Comparison of ENCODE assay signal across 12 mouse cellular contexts in the genomic region with DNA sequence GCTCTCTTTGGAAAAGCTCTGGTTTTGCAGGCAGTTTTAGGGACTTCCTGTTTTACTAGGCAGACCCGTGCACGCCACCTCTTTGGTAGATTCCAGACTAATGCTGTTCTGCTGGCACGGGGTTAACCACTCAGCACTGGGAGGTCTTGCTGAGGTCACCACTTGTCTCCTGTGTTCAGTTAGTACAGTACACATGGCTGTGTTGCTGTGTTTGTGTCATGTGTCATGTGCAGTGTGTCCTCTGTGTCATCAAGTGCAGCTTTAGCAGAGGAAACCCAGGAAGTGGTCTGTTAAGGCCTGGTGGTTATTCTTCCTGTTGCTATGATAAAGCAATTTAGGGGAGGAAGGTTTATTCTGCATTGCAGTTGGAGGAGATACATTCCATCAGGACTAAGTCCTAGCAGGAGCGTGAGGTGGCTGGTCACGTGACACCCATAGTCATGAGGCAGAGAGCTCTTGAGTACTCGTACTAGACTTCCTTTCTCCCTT. TPM values are rescaled to one million over a fixed set of nuclear protein-coding genes. Genes with fewer than 3 reads are reported as not detected.
DNase-seq lines count a peak whose midpoint lies in the region; ATAC-seq and TF ChIP-seq lines count a peak whose summit lies in the region.
"Had no signal": no experiment of that assay in that cellular context is flagged by ENCODE, and none has a peak within 500 bp of the region (broad histone marks: within the 10 kb centered on the region; RNA-seq: fewer than 3 reads in every experiment).

No protein-coding gene starts in this region.

- no peak for TF ChIP-seq POLR2A in lung, adult 2 months (IDR thresholded peaks at IDR 0.05; ENCODE audit: borderline replicate concordance, extremely low read depth, low read depth, low read length)

- H3K9me3 ChIP-seq in heart, embryonic 15.5 days (replicated peaks), result no peaks in the 10 kb centered on the region
- H3K9me3 ChIP-seq in neural tube, embryonic 15.5 days (replicated peaks), result no peaks in the 10 kb centered on the region
- no peaks in the 10 kb centered on the region for H3K9me3 ChIP-seq in forebrain, embryonic 12.5 days
- H3K9me3 ChIP-seq: hindbrain, embryonic 10.5 days; neural tube, embryonic 12.5 days had no signal

- DNase-seq in lung, adult 18-20 months, result peak; percentile 35 to 44
- no peak for DNase-seq in lung, adult 2 months
- peak; percentile 43 to 53 for DNase-seq in lung, postnatal 4 days
- DNase-seq in thymus, postnatal 36 days, result peak; percentile 41 to 43
- no peak for DNase-seq in layer of hippocampus, adult 11-12 months (ENCODE audit: low spot score)
- DNase-seq: layer of hippocampus, postnatal 36 days had no signal

- 32% methylated on average over 6 of the region's 6 CpGs for WGBS in lung, adult 2 months
- 34% methylated on average over 6 of the region's 6 CpGs for WGBS in heart, embryonic 15.5 days
- 83% methylated on average over 6 of the region's 6 CpGs for WGBS in neural tube, embryonic 15.5 days
- WGBS in forebrain, embryonic 12.5 days, result 79% methylated on average over 6 of the region's 6 CpGs

- no peaks in the 10 kb centered on the region for H3K27me3 ChIP-seq in heart, embryonic 15.5 days
- H3K27me3 ChIP-seq in neural tube, embryonic 15.5 days (replicated peaks), result no peaks in the 10 kb centered on the region
- no peaks in the 10 kb centered on the region for H3K27me3 ChIP-seq in forebrain, embryonic 12.5 days
- H3K27me3 ChIP-seq: neural tube, embryonic 12.5 days; Patski had no signal

- H3K27ac ChIP-seq in heart, embryonic 15.5 days, result peak overlapping the region; percentile 31; the same call in 1 of the 2 replicates
- H3K27ac ChIP-seq in neural tube, embryonic 15.5 days (replicated peaks), result no peak overlapping the region
- no peak overlapping the region for H3K27ac ChIP-seq in forebrain, embryonic 12.5 days
- H3K27ac ChIP-seq: hindbrain, embryonic 10.5 days; neural tube, embryonic 12.5 days had no signal

- H3K4me1 ChIP-seq in lung, adult 2 months (ENCODE audit: control insufficient read depth, insufficient read depth, low read length), result peaks cover 4% of the 10 kb centered on the region
- H3K4me1 ChIP-seq in heart, embryonic 15.5 days (replicated peaks), result peaks cover 12% of the 10 kb centered on the region
- no peaks in the 10 kb centered on the region for H3K4me1 ChIP-seq in neural tube, embryonic 15.5 days
- H3K4me1 ChIP-seq in forebrain, embryonic 12.5 days, result no peaks in the 10 kb centered on the region
- H3K4me1 ChIP-seq: hindbrain, embryonic 10.5 days; neural tube, embryonic 12.5 days had no signal

- H3K9ac ChIP-seq in heart, embryonic 15.5 days, result no peak overlapping the region
- H3K9ac ChIP-seq in neural tube, embryonic 15.5 days (replicated peaks), result no peak overlapping the region
- H3K9ac ChIP-seq in forebrain, embryonic 12.5 days, result no peak overlapping the region
- H3K9ac ChIP-seq: neural tube, embryonic 12.5 days had no signal

- no peak overlapping the region for H3K4me3 ChIP-seq in lung, adult 2 months (replicated peaks; ENCODE audit: extremely low read depth, low read depth, low read length)
- H3K4me3 ChIP-seq in heart, embryonic 15.5 days, result no peak overlapping the region
- H3K4me3 ChIP-seq in neural tube, embryonic 15.5 days (replicated peaks), result no peak overlapping the region
- H3K4me3 ChIP-seq in forebrain, embryonic 12.5 days (replicated peaks), result no peak overlapping the region
- H3K4me3 ChIP-seq: hindbrain, embryonic 10.5 days; neural tube, embryonic 12.5 days had no signal

- peak; percentile 39; the same call in 1 of the 2 replicates for ATAC-seq in heart, embryonic 15.5 days (replicated peaks; ENCODE audit: insufficient number of reproducible peaks, insufficient read depth, low FRiP score, low read depth)
- no peak for ATAC-seq in neural tube, embryonic 15.5 days (ENCODE audit: low FRiP score)
- no peak for ATAC-seq in forebrain, embryonic 12.5 days (ENCODE audit: low FRiP score)
- ATAC-seq: Patski had no signal

- no peak for TF ChIP-seq CTCF in lung, adult 2 months (IDR thresholded peaks at IDR 0.05; ENCODE audit: insufficient read depth, low read length)

- H3K4me2 ChIP-seq in heart, embryonic 15.5 days, result no peak overlapping the region
- H3K4me2 ChIP-seq in neural tube, embryonic 15.5 days, result no peak overlapping the region
- H3K4me2 ChIP-seq in forebrain, embryonic 12.5 days, result no peak overlapping the region
- H3K4me2 ChIP-seq: neural tube, embryonic 12.5 days had no signal

- peaks cover 7% of the 10 kb centered on the region for H3K36me3 ChIP-seq in heart, embryonic 15.5 days
- H3K36me3 ChIP-seq in neural tube, embryonic 15.5 days, result peaks cover 8% of the 10 kb centered on the region
- H3K36me3 ChIP-seq in forebrain, embryonic 12.5 days (replicated peaks), result peaks cover 3% of the 10 kb centered on the region

RNA-seq across cellular contexts. Expression of a gene that starts 10.4 kb away (rescaled TPM):
- 6.0 and 9.3 TPM in 2 replicates for polyA plus RNA-seq in lung, adult 2 months (2012; rRNA removed)
- polyA plus RNA-seq in heart, embryonic 15.5 days (2015; fragmentation: Nextera tagmentation; extraction: Ambion mirVana), result 4.3 and 8.0 TPM in 2 replicates
- 37.2 and 38.0 TPM in 2 replicates for polyA plus RNA-seq in neural tube, embryonic 15.5 days (2015; fragmentation: Nextera tagmentation; extraction: Ambion mirVana)
- 9.5 TPM in 2 replicates for polyA plus RNA-seq in forebrain, embryonic 12.5 days (2016; fragmentation: Nextera tagmentation; extraction: Ambion mirVana)

RNA-seq across cellular contexts. Expression of a gene that starts 26.4 kb away (rescaled TPM):
- polyA plus RNA-seq in lung, adult 2 months (2012; rRNA removed), result 7.8 and 12.4 TPM in 2 replicates
- polyA plus RNA-seq in heart, embryonic 15.5 days (2015; fragmentation: Nextera tagmentation; extraction: Ambion mirVana), result 7.6 and 11.6 TPM in 2 replicates
- polyA plus RNA-seq in neural tube, embryonic 15.5 days (2015; fragmentation: Nextera tagmentation; extraction: Ambion mirVana), result 4.4 and 8.9 TPM in 2 replicates
- polyA plus RNA-seq in forebrain, embryonic 12.5 days (2016; fragmentation: Nextera tagmentation; extraction: Ambion mirVana), result 21.4 and 28.7 TPM in 2 replicates

RNA-seq across cellular contexts. Expression of a gene that starts 26.5 kb away (rescaled TPM):
- 24.3 and 25.5 TPM in 2 replicates for polyA plus RNA-seq in lung, adult 2 months (2012; rRNA removed)
- polyA plus RNA-seq in heart, embryonic 15.5 days (2015; fragmentation: Nextera tagmentation; extraction: Ambion mirVana), result 3.9 and 4.9 TPM in 2 replicates
- polyA plus RNA-seq in neural tube, embryonic 15.5 days (2015; fragmentation: Nextera tagmentation; extraction: Ambion mirVana), result 5.3 and 5.5 TPM in 2 replicates
- polyA plus RNA-seq in forebrain, embryonic 12.5 days (2016; fragmentation: Nextera tagmentation; extraction: Ambion mirVana), result 6.5 and 7.6 TPM in 2 replicates

RNA-seq across cellular contexts. Expression of a gene that starts 53.7 kb away (rescaled TPM):
- 32.7 and 45.8 TPM in 2 replicates for polyA plus RNA-seq in lung, adult 2 months (2012; rRNA removed)
- polyA plus RNA-seq in heart, embryonic 15.5 days (2015; fragmentation: Nextera tagmentation; extraction: Ambion mirVana), result 54.6 and 62.4 TPM in 2 replicates
- polyA plus RNA-seq in neural tube, embryonic 15.5 days (2015; fragmentation: Nextera tagmentation; extraction: Ambion mirVana), result 83.0 and 83.7 TPM in 2 replicates
- polyA plus RNA-seq in forebrain, embryonic 12.5 days (2016; fragmentation: Nextera tagmentation; extraction: Ambion mirVana), result 72.0 and 80.2 TPM in 2 replicates

Comparison
In these comparisons a context has a peak if more than half of its experiments do, and no peak if none do; other contexts are left out.
1. DNase-seq: peak in lung, adult 18-20 months (2 of 2), lung, postnatal 4 days (2 of 2) and thymus, postnatal 36 days (2 of 2); none in lung, adult 2 months (single experiment) and layer of hippocampus, adult 11-12 months (single experiment).